Mouse (Mus musculus): Measurements from ENCODE around the gene Fam102a. TPM values are rescaled to one million over a fixed set of nuclear protein-coding genes. Genes with fewer than 3 reads are reported as not detected.
A peak's percentile ranks its signal among the peaks of the same experiment; 100 is the strongest.

Fam102a gene
- polyA plus RNA-seq, 1 experiment from 2014 or later: 9.4 TPM

- peak; percentile 86 for ATAC-seq (ENCODE audit: low FRiP score, low read depth)
- H3K27ac ChIP-seq (replicated peaks): no peak overlapping the region
- peaks cover 27% of the 10 kb centered on the region for H3K27me3 ChIP-seq
- 14% methylated on average over 43 of the region's 55 CpGs for WGBS
- H3K36me3 ChIP-seq: no peaks in the 10 kb centered on the region
- peak overlapping the region; percentile 59 for H3K4me3 ChIP-seq
- peaks cover 31% of the 10 kb centered on the region for H3K4me1 ChIP-seq
- H3K9ac ChIP-seq (replicated peaks): peak overlapping the region; percentile 77
- H3K4me2 ChIP-seq (replicated peaks): peak overlapping the region; percentile 93
- H3K9me3 ChIP-seq: no peaks in the 10 kb centered on the region
Measured at GRCm38 (mm10) chr2:32606161-32607142, 71.3 kb downstream of the Fam102a start.

GRCm38 (mm10) chr2:32607262-32607947 lies 72.3 kb downstream of the Fam102a start:
- Histone ChIP-seq H3K4me3 (peak overlapping the region; percentile 59), H3K27ac (replicated peaks) (no peak overlapping the region), H3K9me3 (no peaks in the 10 kb centered on the region), H3K9ac (replicated peaks) (peak overlapping the region; percentile 77), H3K36me3 (no peaks in the 10 kb centered on the region), H3K27me3 (peaks cover 27% of the 10 kb centered on the region), H3K4me2 (replicated peaks) (peak overlapping the region; percentile 93), H3K4me1 (peaks cover 30% of the 10 kb centered on the region)
- peak; percentile 38; the same call in 1 of the 2 replicates for ATAC-seq (ENCODE audit: low FRiP score, low read depth)
- whole genome bisulfite sequencing: 8% methylated on average over 34 of the region's 34 CpGs

- Histone ChIP-seq H3K4me3 (peak overlapping the region; percentile 3; the same call in 1 of the 2 replicates), H3K9ac (replicated peaks) (no peak overlapping the region; the same call in 1 of the 2 replicates), H3K9me3 (no peaks in the 10 kb centered on the region), H3K4me2 (replicated peaks) (peak overlapping the region; percentile 22), H3K36me3 (no peaks in the 10 kb centered on the region), H3K27ac (replicated peaks) (no peak overlapping the region), H3K4me1 (peaks cover 27% of the 10 kb centered on the region), H3K27me3 (peaks cover 27% of the 10 kb centered on the region)
- WGBS: 10% methylated on average over 25 of the region's 25 CpGs
- ATAC-seq (ENCODE audit: low FRiP score, low read depth): peak; percentile 31; the same call in 1 of the 2 replicates
Measured at GRCm38 (mm10) chr2:32608141-32608777, 73.1 kb downstream of the Fam102a start.

- Histone ChIP-seq H3K27ac (replicated peaks) (no peak overlapping the region), H3K4me1 (peaks cover 27% of the 10 kb centered on the region), H3K36me3 (no peaks in the 10 kb centered on the region), H3K9me3 (no peaks in the 10 kb centered on the region), H3K9ac (replicated peaks) (no peak overlapping the region; the same call in 1 of the 2 replicates), H3K27me3 (peaks cover 27% of the 10 kb centered on the region), H3K4me3 (peak overlapping the region; percentile 3; the same call in 1 of the 2 replicates), H3K4me2 (replicated peaks) (peak overlapping the region; percentile 22)
- WGBS: 40% methylated on average over 18 of the region's 18 CpGs
- ATAC-seq (ENCODE audit: low FRiP score, low read depth): no peak
Measured at GRCm38 (mm10) chr2:32608778-32609435, 73.8 kb downstream of the Fam102a start.

GRCm38 (mm10) chr2:32610610-32611229 lies 75.6 kb downstream of the Fam102a start:
- peak overlapping the region; percentile 32 for H3K4me3 ChIP-seq
- peak overlapping the region; percentile 53 for H3K4me2 ChIP-seq (replicated peaks)
- peaks cover 23% of the 10 kb centered on the region for H3K27me3 ChIP-seq
- no peak for ATAC-seq (ENCODE audit: low FRiP score, low read depth)
- peaks cover 27% of the 10 kb centered on the region for H3K4me1 ChIP-seq
- peaks cover 6% of the 10 kb centered on the region; the same call in 1 of the 2 replicates for H3K36me3 ChIP-seq
- H3K27ac ChIP-seq (replicated peaks): no peak overlapping the region
- H3K9me3 ChIP-seq: no peaks in the 10 kb centered on the region
- WGBS: 18% methylated on average over 23 of the region's 23 CpGs
- peak overlapping the region; percentile 34; the same call in 1 of the 2 replicates for H3K9ac ChIP-seq (replicated peaks)

- Histone ChIP-seq H3K4me3 (no peak overlapping the region), H3K9me3 (no peaks in the 10 kb centered on the region), H3K4me1 (peaks cover 22% of the 10 kb centered on the region), H3K9ac (replicated peaks) (no peak overlapping the region), H3K4me2 (replicated peaks) (no peak overlapping the region), H3K27ac (replicated peaks) (no peak overlapping the region), H3K36me3 (peaks cover 6% of the 10 kb centered on the region; the same call in 1 of the 2 replicates), H3K27me3 (peaks cover 21% of the 10 kb centered on the region)
- no peak for ATAC-seq (ENCODE audit: low FRiP score, low read depth)
- WGBS: 67% methylated on average over 26 of the region's 26 CpGs
Measured at GRCm38 (mm10) chr2:32612274-32612673, 77.1 kb downstream of the Fam102a start.

- no peak overlapping the region for H3K9ac ChIP-seq (replicated peaks)
- H3K9me3 ChIP-seq: no peaks in the 10 kb centered on the region
- peaks cover 24% of the 10 kb centered on the region for H3K4me1 ChIP-seq
- no peak for ATAC-seq (ENCODE audit: low FRiP score, low read depth)
- no peak overlapping the region for H3K4me3 ChIP-seq
- WGBS: 97% methylated on average over 1 of the region's 1 CpGs
- H3K4me2 ChIP-seq (replicated peaks): no peak overlapping the region
- H3K27ac ChIP-seq (replicated peaks): no peak overlapping the region
- peaks cover 6% of the 10 kb centered on the region; the same call in 1 of the 2 replicates for H3K36me3 ChIP-seq
- no peaks in the 10 kb centered on the region for H3K27me3 ChIP-seq
Measured at GRCm38 (mm10) chr2:32617109-32617508, 82.0 kb downstream of the Fam102a start.

- Histone ChIP-seq H3K27me3 (no peaks in the 10 kb centered on the region), H3K27ac (replicated peaks) (no peak overlapping the region), H3K9me3 (no peaks in the 10 kb centered on the region), H3K4me2 (replicated peaks) (no peak overlapping the region), H3K4me3 (no peak overlapping the region), H3K36me3 (peaks cover 6% of the 10 kb centered on the region; the same call in 1 of the 2 replicates), H3K4me1 (peaks cover 24% of the 10 kb centered on the region), H3K9ac (replicated peaks) (no peak overlapping the region)
- 91% methylated on average over 4 of the region's 4 CpGs for WGBS
- no peak for ATAC-seq (ENCODE audit: low FRiP score, low read depth)
Measured at GRCm38 (mm10) chr2:32617601-32618000, 82.5 kb downstream of the Fam102a start.

GRCm38 (mm10) chr2:32618051-32618450 lies 82.9 kb downstream of the Fam102a start:
- ATAC-seq (ENCODE audit: low FRiP score, low read depth): no peak
- Histone ChIP-seq H3K4me2 (replicated peaks) (no peak overlapping the region), H3K27me3 (no peaks in the 10 kb centered on the region), H3K27ac (replicated peaks) (no peak overlapping the region), H3K9ac (replicated peaks) (no peak overlapping the region), H3K9me3 (no peaks in the 10 kb centered on the region), H3K36me3 (peaks cover 6% of the 10 kb centered on the region; the same call in 1 of the 2 replicates), H3K4me3 (no peak overlapping the region), H3K4me1 (peaks cover 24% of the 10 kb centered on the region)
- WGBS: 61% methylated on average over 9 of the region's 9 CpGs
